In genomic region chr7:82890317-82890850, GRCm38 (mm10) we compare ENCODE assay signal across 28 mouse cellular contexts. TPM values are rescaled to one million over a fixed set of nuclear protein-coding genes. Genes with fewer than 3 reads are reported as not detected.
DNase-seq lines count a peak whose midpoint lies in the region; ATAC-seq lines count a peak whose summit lies in the region.
"Had no signal": no experiment of that assay in that cellular context is flagged by ENCODE, and none has a peak within 500 bp of the region (broad histone marks: within the 10 kb centered on the region; RNA-seq: fewer than 3 reads in every experiment).

No protein-coding gene starts in this region.

- H3K4me3 ChIP-seq in heart, embryonic 10.5 days = no peak overlapping the region
- H3K4me3 ChIP-seq: heart, embryonic 15.5 days; hindbrain, embryonic 13.5 days; midbrain, embryonic 10.5 days; myocyte; neural tube, embryonic 13.5 days had no signal

- peak overlapping the region; percentile 50; the same call in 1 of the 2 replicates for H3K27ac ChIP-seq in heart, embryonic 10.5 days
- H3K27ac ChIP-seq: heart, embryonic 15.5 days; hindbrain, embryonic 13.5 days; liver, embryonic 14.5 days; macrophage; midbrain, embryonic 10.5 days; neural tube, embryonic 13.5 days had no signal

- ATAC-seq in inflammation-experienced regulatory T-cells, adult 6 months = peak; percentile 32
- ATAC-seq: activated CD4-positive, CD25-positive, alpha-beta regulatory T cell, adult 4 months; forebrain, embryonic 14.5 days had no signal

- H3K27me3 ChIP-seq in heart, embryonic 10.5 days (ENCODE audit: insufficient read depth, poor library complexity, severe bottlenecking) = no peaks in the 10 kb centered on the region
- H3K27me3 ChIP-seq in splenic B cell, adult 2 months (ENCODE audit: control insufficient read depth, insufficient read depth, low read length, poor library complexity, severe bottlenecking) = no peaks in the 10 kb centered on the region
- H3K27me3 ChIP-seq: heart, embryonic 15.5 days; hindbrain, embryonic 13.5 days; neural tube, embryonic 13.5 days had no signal

- 63% methylated on average over 6 of the region's 6 CpGs for WGBS in heart, embryonic 10.5 days

- H3K9me3 ChIP-seq in heart, embryonic 10.5 days = no peaks in the 10 kb centered on the region
- H3K9me3 ChIP-seq: heart, embryonic 15.5 days; hindbrain, embryonic 13.5 days; midbrain, embryonic 10.5 days; neural tube, embryonic 13.5 days had no signal

- intact Hi-C loops in heart, postnatal 10 days (cut with DNase I) = no loop called here

- DNase-seq in heart, embryonic 10.5 days (ENCODE audit: low spot score) = peak; percentile 66
- DNase-seq in heart, postnatal 10 days = no peak
- peak; percentile 3 for DNase-seq in T-cell, adult 2 months (ENCODE audit: low spot score)
- peak; percentile 11 for DNase-seq in splenic B cell, adult 2 months (ENCODE audit: low read depth, low spot score)
- no peak for DNase-seq in adrenal gland, adult 8-10 months
- DNase-seq in kidney, postnatal 25 days = no peak
- DNase-seq: adrenal gland, adult 2 months; cerebellum, adult 2 months; cerebellum, postnatal 25 days; gastrocnemius, postnatal 36 days; heart, postnatal 36 days; kidney, adult 11 months; kidney, postnatal 14 days; liver; lung, adult 2 months; lung, postnatal 10 days; right cerebral cortex, postnatal 25 days; thymus, adult 2 months had no signal

- H3K4me1 ChIP-seq in heart, embryonic 10.5 days = peaks cover 29% of the 10 kb centered on the region
- H3K4me1 ChIP-seq: hindbrain, embryonic 13.5 days; midbrain, embryonic 10.5 days had no signal

- H3K36me3 ChIP-seq in heart, embryonic 10.5 days = no peaks in the 10 kb centered on the region
- H3K36me3 ChIP-seq in splenic B cell, adult 2 months (ENCODE audit: control insufficient read depth, insufficient read depth, low read length, poor library complexity, severe bottlenecking) = no peaks in the 10 kb centered on the region
- H3K36me3 ChIP-seq: heart, embryonic 15.5 days; hindbrain, embryonic 13.5 days; midbrain, embryonic 10.5 days; neural tube, embryonic 13.5 days had no signal

RNA-seq across cellular contexts. Expression of gene Mex3b, which starts 23.3 kb away (rescaled TPM):
- polyA plus RNA-seq in heart, embryonic 10.5 days (2016; fragmentation: Nextera tagmentation; extraction: Ambion mirVana) = 7.3 and 14.8 TPM in 2 replicates
- 10 to 100 TPM in 1 of 2 experiments, 1 to 10 TPM in 1; 7.4 to 11.4 TPM for total RNA-seq in heart, postnatal 10 days (2021)
- polyA plus RNA-seq in inflammation-experienced regulatory T-cells, adult 6 months (2017; shearing (Covaris generic)) = 1 to 10 TPM; 1.5 to 1.8 (median 1.7) TPM
- total RNA-seq in adrenal gland, adult 8-10 months (2022) = 1 to 10 TPM; 1.8 to 2.6 (median 1.9) TPM

Comparison
In these comparisons a context has a peak if more than half of its experiments do, and no peak if none do; other contexts are left out.
1. DNase-seq: peak in heart, embryonic 10.5 days (single experiment), T-cell, adult 2 months (single experiment) and splenic B cell, adult 2 months (single experiment); none in heart, postnatal 10 days (0 of 2), adrenal gland, adult 8-10 months (single experiment) and kidney, postnatal 25 days (0 of 2).